Mouse (Mus musculus) stomach, postnatal 0 days (tissue): ENCODE measurements around the gene Sbno1. TPM values are rescaled to one million over a fixed set of nuclear protein-coding genes. Genes with fewer than 3 reads are reported as not detected.

ENCODE experiments used
- ATAC-seq: fragments of 200-750 bp; cut with Nextera tagmentation; 2 replicates; pipeline ENCODE4 v1.8.0; 2017; ENCODE audit not compliant: low FRiP score, low TSS enrichment
- DNase-seq: peaks from one replicate; pipeline ENCODE4 v3.0.0-alpha.2; 2016; ENCODE audit warnings: low spot score
- H3K27ac ChIP-seq: fragments of 300-500 bp; sonication (generic); replicated peaks from 2 replicates; pipeline ENCODE4 v1.5.1; 2014; ENCODE audit warnings: mild to moderate bottlenecking, control low read depth
- H3K27me3 ChIP-seq: fragments of 300-500 bp; sonication (generic); 2 replicates; pipeline ENCODE4 v1.6.1; 2014; ENCODE audit warnings: low read length; ENCODE audit not compliant: control insufficient read depth, insufficient read depth
- H3K36me3 ChIP-seq: fragments of 300-500 bp; sonication (generic); 2 replicates; pipeline ENCODE4 v1.6.1; 2014; ENCODE audit warnings: low read length, mixed read lengths; ENCODE audit not compliant: control insufficient read depth, insufficient read depth
- H3K4me1 ChIP-seq: fragments of 300-500 bp; sonication (generic); replicated peaks from 2 replicates; pipeline ENCODE4 v1.6.1; 2014; ENCODE audit warnings: antibody characterized with exemption; ENCODE audit not compliant: control insufficient read depth, insufficient read depth
- H3K4me2 ChIP-seq: fragments of 300-500 bp; sonication (generic); replicated peaks from 2 replicates; pipeline ENCODE4 v1.6.1; 2014; ENCODE audit warnings: low read depth, mild to moderate bottlenecking, control low read depth, moderate library complexity
- H3K4me3 ChIP-seq: fragments of 300-500 bp; sonication (generic); 2 replicates; pipeline ENCODE4 v1.5.1; 2014; ENCODE audit warnings: low read depth, low read length, control low read depth
- H3K9ac ChIP-seq: fragments of 300-500 bp; sonication (generic); 2 replicates; pipeline ENCODE4 v1.6.1; 2014; ENCODE audit warnings: mild to moderate bottlenecking, low read length, control low read depth, mixed read lengths
- H3K9me3 ChIP-seq: fragments of 300-500 bp; sonication (generic); 2 replicates; pipeline ENCODE4 v1.6.1; 2016; ENCODE audit warnings: low read length; ENCODE audit not compliant: control insufficient read depth
- CTCF ChIP-seq: IDR thresholded peaks from 2 replicates; pipeline ENCODE4 v1.5.1; 2016; ENCODE audit warnings: antibody characterized with exemption, low read depth, mild to moderate bottlenecking, moderate library complexity
- EP300 ChIP-seq: optimal IDR thresholded peaks from 2 replicates; pipeline ENCODE3; 2016; ENCODE audit warnings: antibody characterized with exemption
- WGBS: fragments of 180-500 bp; shearing (Covaris S2); extraction: QIAGEN DNeasy Blood & Tissue Kit; methylation state at CpG from one replicate; pipeline ENCODE4 v1.1.7; 2014; 5-methylcytosine and 5-hydroxymethylcytosine counted together
- polyA plus RNA-seq: library from polyadenylated mRNA; unstranded; fragments of >200 nt; fragmentation: Nextera tagmentation; extraction: Ambion mirVana; gene quantifications from 2 replicates; pipeline ENCODE4 v1.2.1, GENCODE M21; 2015

Gene Sbno1
- polyA plus RNA-seq, 1 experiment from 2014 or later, result 45.2 TPM

GRCm38 (mm10) chr5:124424723-124425411 is 934 bp downstream of the Sbno1 start:
- Histone ChIP-seq H3K9ac (peak overlapping the region; percentile 85), H3K4me2 (peak overlapping the region; percentile 89), H3K4me1 (no peaks in the 10 kb centered on the region), H3K36me3 (no peaks in the 10 kb centered on the region), H3K27ac (peak overlapping the region; percentile 84), H3K27me3 (no peaks in the 10 kb centered on the region), H3K9me3 (no peaks in the 10 kb centered on the region), H3K4me3 (peak overlapping the region; percentile 80)
- TF ChIP-seq EP300 (no peak), CTCF (no peak)
- ATAC-seq (peak; percentile 52), DNase-seq (peak; percentile 52)
- 0% methylated on average over 50 of the region's 63 CpGs for WGBS

GRCm38 (mm10) chr5:124424200-124424722 is 1.5 kb downstream of the Sbno1 start:
- no peaks in the 10 kb centered on the region for H3K4me1 ChIP-seq
- H3K36me3 ChIP-seq, result no peaks in the 10 kb centered on the region
- H3K27ac ChIP-seq, result peak overlapping the region; percentile 84
- no peaks in the 10 kb centered on the region for H3K27me3 ChIP-seq
- WGBS, result 1% methylated on average over 14 of the region's 14 CpGs
- TF ChIP-seq EP300 (no peak), CTCF (no peak)
- H3K9me3 ChIP-seq, result no peaks in the 10 kb centered on the region
- ATAC-seq (no peak), DNase-seq (peak; percentile 39)
- H3K4me3 ChIP-seq, result peak overlapping the region; percentile 80
- peak overlapping the region; percentile 89 for H3K4me2 ChIP-seq
- H3K9ac ChIP-seq, result peak overlapping the region; percentile 85

GRCm38 (mm10) chr5:124421786-124422185 is 4.0 kb downstream of the Sbno1 start:
- Histone ChIP-seq H3K9ac (no peak overlapping the region), H3K9me3 (no peaks in the 10 kb centered on the region), H3K36me3 (no peaks in the 10 kb centered on the region), H3K4me2 (no peak overlapping the region), H3K4me3 (no peak overlapping the region), H3K4me1 (no peaks in the 10 kb centered on the region), H3K27ac (no peak overlapping the region), H3K27me3 (no peaks in the 10 kb centered on the region)
- TF ChIP-seq CTCF (no peak), EP300 (no peak)
- DNase-seq, result no peak
- ATAC-seq, result no peak
- WGBS, result 87% methylated on average over 2 of the region's 2 CpGs

- no peak for ATAC-seq
Observed at GRCm38 (mm10) chr5:124418903-124419302, 6.9 kb downstream of the Sbno1 start.

DNA sequence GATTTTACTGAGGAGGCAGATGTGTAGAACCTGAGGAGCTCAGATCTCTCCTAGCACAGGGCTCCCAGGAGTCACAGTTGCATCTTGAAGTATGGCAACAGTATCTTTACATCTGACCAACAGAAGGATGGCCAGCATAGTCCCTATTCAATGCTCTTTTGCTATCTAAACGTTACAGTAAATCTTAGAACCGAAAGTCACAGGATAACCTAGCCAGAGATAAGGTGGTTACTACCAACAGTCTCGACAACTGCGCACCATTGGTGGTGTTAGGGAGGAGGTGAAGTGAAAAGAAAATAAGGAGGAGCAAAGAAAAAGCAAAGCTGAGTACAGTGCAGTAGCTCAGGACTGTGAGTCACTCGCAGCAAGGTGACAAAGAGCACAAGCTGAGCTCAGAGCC is 13.6 kb downstream of the Sbno1 start:
- Histone ChIP-seq H3K9ac (no peak overlapping the region), H3K9me3 (no peaks in the 10 kb centered on the region), H3K4me1 (no peaks in the 10 kb centered on the region), H3K27ac (no peak overlapping the region), H3K36me3 (peaks cover 8% of the 10 kb centered on the region), H3K4me3 (no peak overlapping the region), H3K27me3 (no peaks in the 10 kb centered on the region), H3K4me2 (no peak overlapping the region)
- ATAC-seq (no peak), DNase-seq (no peak)
- 86% methylated on average over 5 of the region's 5 CpGs for WGBS
- TF ChIP-seq EP300, result no peak
- no peak for TF ChIP-seq CTCF

More at GRCm38 (mm10) chr5:124418903-124419302, 6.9 kb downstream of the Sbno1 start:
- DNase-seq, result no peak
- H3K9me3 ChIP-seq, result no peaks in the 10 kb centered on the region
- H3K36me3 ChIP-seq, result no peaks in the 10 kb centered on the region
- H3K27ac ChIP-seq, result no peak overlapping the region
- no peaks in the 10 kb centered on the region for H3K4me1 ChIP-seq
- no peak overlapping the region for H3K9ac ChIP-seq
- TF ChIP-seq EP300 (no peak), CTCF (no peak)
- no peaks in the 10 kb centered on the region for H3K27me3 ChIP-seq
- no peak overlapping the region for H3K4me2 ChIP-seq
- no peak overlapping the region for H3K4me3 ChIP-seq
- 84% methylated on average over 2 of the region's 2 CpGs for WGBS

DNA sequence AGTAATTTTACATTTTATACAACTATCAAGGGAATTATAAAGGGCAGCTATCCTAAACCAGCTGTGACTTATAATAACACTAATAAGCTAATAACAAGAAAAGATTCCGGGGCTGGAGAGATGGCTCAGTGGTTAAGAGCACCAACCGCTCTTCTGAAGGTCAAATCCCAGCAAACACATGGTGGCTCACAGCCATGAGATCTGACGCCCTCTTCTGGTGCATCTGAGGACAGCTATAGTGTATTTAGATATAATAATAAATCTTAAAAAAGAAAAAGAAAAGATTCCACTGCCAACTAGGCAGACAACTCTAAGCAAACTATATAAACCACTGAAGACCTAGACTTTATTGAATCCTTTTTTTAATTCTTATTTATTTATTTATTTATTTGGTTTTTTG is 15.0 kb downstream of the Sbno1 start:
- Histone ChIP-seq H3K27me3 (no peaks in the 10 kb centered on the region), H3K27ac (no peak overlapping the region), H3K36me3 (peaks cover 11% of the 10 kb centered on the region), H3K9ac (no peak overlapping the region), H3K4me3 (no peak overlapping the region), H3K9me3 (no peaks in the 10 kb centered on the region), H3K4me1 (no peaks in the 10 kb centered on the region), H3K4me2 (no peak overlapping the region)
- ATAC-seq, result no peak
- DNase-seq, result no peak
- 78% methylated on average over 3 of the region's 3 CpGs for WGBS
- TF ChIP-seq EP300 (no peak), CTCF (peak; percentile 41)
